Mouse (Mus musculus) neural tube, embryonic 15.5 days (tissue): ENCODE measurements around the gene Atp4b. TPM values are rescaled to one million over a fixed set of nuclear protein-coding genes. Genes with fewer than 3 reads are reported as not detected.
A peak's percentile ranks its signal among the peaks of the same experiment; 100 is the strongest.
"Not testable (repeated sequence)": the region's sequence is repeated elsewhere in the genome, so short reads cannot be mapped to it uniquely, and the experiment has no call there.

Experiments
- ATAC-seq: fragments of 200-750 bp; cut with Nextera tagmentation; 2 replicates; pipeline ENCODE4 v1.8.0; 2017; ENCODE audit warnings: mild to moderate bottlenecking, moderate TSS enrichment, moderate library complexity; ENCODE audit not compliant: low FRiP score
- H3K27ac ChIP-seq: fragments of 300-500 bp; sonication (generic); replicated peaks from 2 replicates; pipeline ENCODE4 v1.5.1; 2015; ENCODE audit warnings: mild to moderate bottlenecking, inconsistent platforms
- H3K27me3 ChIP-seq: fragments of 300-500 bp; sonication (generic); replicated peaks from 2 replicates; pipeline ENCODE4 v1.6.1; 2015; ENCODE audit warnings: inconsistent platforms
- H3K36me3 ChIP-seq: fragments of 300-500 bp; sonication (generic); 2 replicates; pipeline ENCODE4 v1.6.1; 2015; ENCODE audit warnings: inconsistent platforms
- H3K4me1 ChIP-seq: fragments of 300-500 bp; sonication (generic); 2 replicates; pipeline ENCODE4 v1.6.1; 2015; ENCODE audit warnings: inconsistent platforms
- H3K4me2 ChIP-seq: fragments of 300-500 bp; sonication (generic); 2 replicates; pipeline ENCODE4 v1.6.1; 2015; ENCODE audit warnings: inconsistent platforms, mild to moderate bottlenecking, moderate library complexity
- H3K4me3 ChIP-seq: fragments of 300-500 bp; sonication (generic); replicated peaks from 2 replicates; pipeline ENCODE4 v1.5.1; 2015; ENCODE audit warnings: mild to moderate bottlenecking, inconsistent platforms
- H3K9ac ChIP-seq: fragments of 300-500 bp; sonication (generic); replicated peaks from 2 replicates; pipeline ENCODE4 v1.6.1; 2015; ENCODE audit warnings: mild to moderate bottlenecking, inconsistent platforms
- H3K9me3 ChIP-seq: fragments of 300-500 bp; sonication (generic); replicated peaks from 2 replicates; pipeline ENCODE4 v1.6.1; 2016; ENCODE audit warnings: inconsistent platforms
- WGBS: fragments of 180-500 bp; shearing (Covaris S2); methylation state at CpG from one replicate; pipeline ENCODE4 v1.1.7; 2015; ENCODE audit warnings: mixed read lengths; 5-methylcytosine and 5-hydroxymethylcytosine counted together
- polyA plus RNA-seq: library from polyadenylated mRNA; unstranded; fragments of >200 nt; fragmentation: Nextera tagmentation; extraction: Ambion mirVana; gene quantifications from 2 replicates; pipeline ENCODE4 v1.2.1, GENCODE M21; 2015

Atp4b gene
- polyA plus RNA-seq, 1 experiment from 2014 or later = not detected

GRCm38 (mm10) chr8:13343134-13343533 lies 53.5 kb downstream of the Atp4b start:
- Histone ChIP-seq H3K27me3 (no peaks in the 10 kb centered on the region), H3K9me3 (no peaks in the 10 kb centered on the region), H3K36me3 (peaks cover 69% of the 10 kb centered on the region), H3K4me1 (peaks cover 20% of the 10 kb centered on the region), H3K9ac (no peak overlapping the region), H3K27ac (no peak overlapping the region), H3K4me3 (no peak overlapping the region), H3K4me2 (no peak overlapping the region)
- no peak for ATAC-seq
- WGBS = 98% methylated on average over 4 of the region's 4 CpGs

GRCm38 (mm10) chr8:13342340-13342739 lies 54.3 kb downstream of the Atp4b start:
- Histone ChIP-seq H3K27ac (no peak overlapping the region), H3K4me3 (no peak overlapping the region), H3K4me2 (no peak overlapping the region), H3K27me3 (no peaks in the 10 kb centered on the region), H3K4me1 (peaks cover 23% of the 10 kb centered on the region), H3K9ac (no peak overlapping the region), H3K36me3 (peaks cover 61% of the 10 kb centered on the region), H3K9me3 (no peaks in the 10 kb centered on the region)
- no peak for ATAC-seq
- WGBS = 87% methylated on average over 2 of the region's 2 CpGs

- Histone ChIP-seq H3K27ac (no peak overlapping the region), H3K4me2 (peak overlapping the region; percentile 86), H3K9me3 (no peaks in the 10 kb centered on the region), H3K4me3 (no peak overlapping the region), H3K4me1 (peaks cover 23% of the 10 kb centered on the region), H3K9ac (0 out of 2 replicates have a peak overlapping the region, but pooled peaks have one; percentile 14), H3K36me3 (peaks cover 44% of the 10 kb centered on the region), H3K27me3 (no peaks in the 10 kb centered on the region)
- WGBS = 90% methylated on average over 8 of the region's 8 CpGs
- no peak for ATAC-seq
These were observed 56.0 kb downstream of the Atp4b start for GRCm38 (mm10) chr8:13340650-13341049.

- Histone ChIP-seq H3K4me2 (peak overlapping the region; percentile 86), H3K36me3 (peaks cover 36% of the 10 kb centered on the region), H3K9ac (peak overlapping the region; percentile 95), H3K4me3 (peak overlapping the region; percentile 82), H3K27me3 (no peaks in the 10 kb centered on the region), H3K9me3 (no peaks in the 10 kb centered on the region), H3K4me1 (peaks cover 23% of the 10 kb centered on the region), H3K27ac (no peak overlapping the region)
- WGBS = 5% methylated on average over 11 of the region's 11 CpGs
- ATAC-seq = no peak
These were observed 57.0 kb downstream of the Atp4b start for GRCm38 (mm10) chr8:13339646-13339990.

- WGBS = 1% methylated on average over 55 of the region's 70 CpGs
- ATAC-seq = peak; percentile 68
These were observed 57.6 kb downstream of the Atp4b start for GRCm38 (mm10) chr8:13338901-13339645.

GRCm38 (mm10) chr8:13338255-13338860 lies 58.3 kb downstream of the Atp4b start, which contains the start of gene Tfdp1:
Gene Tfdp1 (plus strand): TSS chr8:13338751.
- peak within 1 kb of the TSS; percentile 78 for H3K27ac ChIP-seq
- under 1% methylated on average over 58 of the region's 72 CpGs for WGBS
- peak within 1 kb of the TSS; percentile 95 for H3K9ac ChIP-seq
- H3K4me2 ChIP-seq = peak within 1 kb of the TSS; percentile 86
- peak; percentile 95 for ATAC-seq
- H3K27me3 ChIP-seq = no peaks in the 10 kb centered on the region
- no peaks in the 10 kb centered on the region for H3K9me3 ChIP-seq
- peak within 1 kb of the TSS; percentile 82 for H3K4me3 ChIP-seq
- H3K36me3 ChIP-seq = peaks cover 24% of the 10 kb centered on the region
- peaks cover 23% of the 10 kb centered on the region for H3K4me1 ChIP-seq

More at GRCm38 (mm10) chr8:13338901-13339645, 57.6 kb downstream of the Atp4b start:
- Histone ChIP-seq H3K36me3 (peaks cover 31% of the 10 kb centered on the region), H3K27ac (peak overlapping the region; percentile 78), H3K9ac (peak overlapping the region; percentile 95), H3K4me1 (peaks cover 23% of the 10 kb centered on the region), H3K27me3 (no peaks in the 10 kb centered on the region), H3K4me3 (peak overlapping the region; percentile 82), H3K4me2 (peak overlapping the region; percentile 86), H3K9me3 (no peaks in the 10 kb centered on the region)

GRCm38 (mm10) chr8:13337678-13338077 lies 58.9 kb downstream of the Atp4b start:
- peak overlapping the region; percentile 95; the same call in 1 of the 2 replicates for H3K9ac ChIP-seq
- no peaks in the 10 kb centered on the region for H3K9me3 ChIP-seq
- WGBS = 83% methylated on average over 3 of the region's 3 CpGs
- peak overlapping the region; percentile 73; the same call in 1 of the 2 replicates for H3K27ac ChIP-seq
- peaks cover 23% of the 10 kb centered on the region for H3K4me1 ChIP-seq
- peak overlapping the region; percentile 82; the same call in 1 of the 2 replicates for H3K4me3 ChIP-seq
- no peak for ATAC-seq
- peak overlapping the region; percentile 86 for H3K4me2 ChIP-seq
- H3K27me3 ChIP-seq = no peaks in the 10 kb centered on the region
- H3K36me3 ChIP-seq = peaks cover 17% of the 10 kb centered on the region

GRCm38 (mm10) chr8:13337245-13337644 lies 59.4 kb downstream of the Atp4b start:
- 91% methylated on average over 6 of the region's 6 CpGs for WGBS
- H3K4me3 ChIP-seq, H3K9me3 ChIP-seq: not testable (repeated sequence)

More at GRCm38 (mm10) chr8:13337245-13337644, 59.4 kb downstream of the Atp4b start:
- Histone ChIP-seq H3K36me3 (peaks cover 13% of the 10 kb centered on the region), H3K4me1 (peaks cover 23% of the 10 kb centered on the region)
- not testable (repeated sequence) for ATAC-seq, H3K27ac ChIP-seq, H3K27me3 ChIP-seq, H3K4me2 ChIP-seq, H3K9ac ChIP-seq

Other genes starting within 250 kb of the Atp4b start
- 286 and 295 TPM in 2 replicates for gene Lamp1, start 237.7 kb downstream of the Atp4b start, polyA plus RNA-seq
- 14.4 and 19.0 TPM in 2 replicates for gene Grtp1, start 196.2 kb downstream of the Atp4b start, polyA plus RNA-seq
- gene Adprhl1, start 142.7 kb downstream of the Atp4b start, polyA plus RNA-seq = 1.1 and 1.8 TPM in 2 replicates
- gene Dcun1d2, start 108.7 kb downstream of the Atp4b start, polyA plus RNA-seq = 32.9 and 36.5 TPM in 2 replicates
- 50.9 and 54.7 TPM in 2 replicates for gene Tmco3, start 108.6 kb downstream of the Atp4b start, polyA plus RNA-seq
- gene Tfdp1, start 58.1 kb downstream of the Atp4b start, polyA plus RNA-seq = 88.2 and 113 TPM in 2 replicates
- gene Grk1, start 8.3 kb upstream of the Atp4b start, polyA plus RNA-seq = not detected in 2 replicates
- gene Tmem255b, start 38.4 kb upstream of the Atp4b start, polyA plus RNA-seq = 2.1 and 2.9 TPM in 2 replicates
- gene Gas6, start 97.7 kb upstream of the Atp4b start, polyA plus RNA-seq = 59.1 and 88.5 TPM in 2 replicates
- gene 1700029H14Rik, start 165.6 kb upstream of the Atp4b start, polyA plus RNA-seq = not detected in 2 replicates